Mouse (Mus musculus) liver, embryonic 15.5 days (tissue): ENCODE measurements at regions not wholly inside any gene's neighbourhood (a gene's known extent, or its start where the extent isn't known, plus 50 kb on each side); places are given as distances from the start of the nearest gene placed in this dataset.

Experiments
- ATAC-seq: fragments of 200-750 bp; cut with Nextera tagmentation; 2 replicates; pipeline ENCODE4 v1.8.0; 2017; ENCODE audit warnings: moderate number of reproducible peaks, mild to moderate bottlenecking, moderate library complexity; ENCODE audit not compliant: insufficient read depth
- H3K27ac ChIP-seq: fragments of 300-500 bp; sonication (generic); replicated peaks from 2 replicates; pipeline ENCODE4 v1.5.1; 2015; ENCODE audit warnings: mild to moderate bottlenecking, inconsistent platforms
- H3K27me3 ChIP-seq: fragments of 300-500 bp; sonication (generic); 2 replicates; pipeline ENCODE4 v1.6.1; 2015; ENCODE audit warnings: mild to moderate bottlenecking, inconsistent platforms
- H3K36me3 ChIP-seq: fragments of 300-500 bp; sonication (generic); replicated peaks from 2 replicates; pipeline ENCODE4 v1.6.1; 2015; ENCODE audit warnings: moderate library complexity, mild to moderate bottlenecking, inconsistent platforms
- H3K4me1 ChIP-seq: fragments of 300-500 bp; sonication (generic); replicated peaks from 2 replicates; pipeline ENCODE4 v1.6.1; 2015; ENCODE audit warnings: inconsistent platforms
- H3K4me2 ChIP-seq: fragments of 300-500 bp; sonication (generic); 2 replicates; pipeline ENCODE4 v1.6.1; 2015; ENCODE audit warnings: moderate library complexity, mild to moderate bottlenecking, inconsistent platforms
- H3K4me3 ChIP-seq: fragments of 300-500 bp; sonication (generic); replicated peaks from 2 replicates; pipeline ENCODE4 v1.5.1; 2015; ENCODE audit warnings: mild to moderate bottlenecking, inconsistent platforms
- H3K9ac ChIP-seq: fragments of 300-500 bp; sonication (generic); 2 replicates; pipeline ENCODE4 v1.6.1; 2015; ENCODE audit warnings: moderate library complexity, mild to moderate bottlenecking, inconsistent platforms
- H3K9me3 ChIP-seq: fragments of 300-500 bp; sonication (generic); replicated peaks from 2 replicates; pipeline ENCODE4 v1.6.1; 2016; ENCODE audit warnings: inconsistent platforms
- WGBS: fragments of 180-500 bp; shearing (Covaris S2); methylation state at CpG from one replicate; pipeline ENCODE4 v1.1.7; 2015; ENCODE audit warnings: mixed read lengths; ENCODE audit not compliant: insufficient replicate concordance; 5-methylcytosine and 5-hydroxymethylcytosine counted together

DNA sequence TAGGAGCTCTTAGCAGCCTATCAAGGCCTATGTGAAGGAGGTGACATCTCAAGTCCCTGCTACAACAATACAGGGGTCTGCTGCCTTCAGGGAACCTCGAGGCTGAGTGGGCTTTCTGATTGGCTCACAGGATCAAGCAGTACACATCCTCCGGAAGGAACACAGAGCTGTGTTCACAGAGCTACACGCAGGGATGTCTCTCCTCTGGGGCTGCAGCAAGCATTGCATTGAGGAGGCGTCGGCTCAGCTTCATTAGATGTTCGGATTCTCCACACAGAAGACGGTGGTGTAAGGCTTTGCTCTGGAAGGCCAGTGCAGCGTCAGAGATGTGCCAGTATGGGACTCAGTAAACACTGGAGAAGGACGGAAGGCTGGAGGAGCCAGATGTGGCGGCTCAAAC lies 57.3 kb upstream of the Crhr1 start:
- WGBS = 58% methylated on average over 10 of the region's 10 CpGs
- Histone ChIP-seq H3K9me3 (no peaks in the 10 kb centered on the region), H3K4me3 (no peak overlapping the region), H3K36me3 (no peaks in the 10 kb centered on the region), H3K4me1 (no peaks in the 10 kb centered on the region), H3K27ac (no peak overlapping the region), H3K4me2 (no peak overlapping the region), H3K27me3 (no peaks in the 10 kb centered on the region), H3K9ac (no peak overlapping the region)
- no peak for ATAC-seq

DNA sequence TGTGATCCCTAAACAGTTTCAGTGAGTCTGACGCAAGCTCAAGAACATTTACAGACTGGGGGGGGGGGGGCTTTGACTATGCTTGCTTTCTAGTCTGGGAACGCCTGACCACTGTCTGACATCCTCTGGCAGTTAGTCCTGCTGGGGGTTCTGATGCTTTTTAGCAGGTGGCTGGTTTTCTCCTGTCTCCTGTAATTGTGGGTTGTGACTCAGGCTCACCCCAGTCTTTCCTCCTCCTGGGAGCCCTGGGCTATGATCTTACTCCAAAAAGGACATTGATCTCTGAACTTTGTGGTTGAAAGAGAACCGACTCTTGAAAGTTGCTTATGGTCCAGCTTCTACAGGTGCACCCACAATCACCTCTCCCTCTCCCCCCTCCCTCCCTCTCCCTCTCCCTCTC lies 50.6 kb upstream of the Crhr1 start:
- no peak for ATAC-seq
- H3K9me3 ChIP-seq = no peaks in the 10 kb centered on the region

More for the DNA sequence above, 50.6 kb upstream of the Crhr1 start:
- no peaks in the 10 kb centered on the region for H3K4me1 ChIP-seq
- H3K27ac ChIP-seq = no peak overlapping the region
- no peaks in the 10 kb centered on the region for H3K36me3 ChIP-seq
- no peak overlapping the region for H3K9ac ChIP-seq
- no peak overlapping the region for H3K4me3 ChIP-seq
- 37% methylated on average over 3 of the region's 3 CpGs for WGBS
- H3K4me2 ChIP-seq = no peak overlapping the region
- H3K27me3 ChIP-seq = no peaks in the 10 kb centered on the region
